In the genomic region with DNA sequence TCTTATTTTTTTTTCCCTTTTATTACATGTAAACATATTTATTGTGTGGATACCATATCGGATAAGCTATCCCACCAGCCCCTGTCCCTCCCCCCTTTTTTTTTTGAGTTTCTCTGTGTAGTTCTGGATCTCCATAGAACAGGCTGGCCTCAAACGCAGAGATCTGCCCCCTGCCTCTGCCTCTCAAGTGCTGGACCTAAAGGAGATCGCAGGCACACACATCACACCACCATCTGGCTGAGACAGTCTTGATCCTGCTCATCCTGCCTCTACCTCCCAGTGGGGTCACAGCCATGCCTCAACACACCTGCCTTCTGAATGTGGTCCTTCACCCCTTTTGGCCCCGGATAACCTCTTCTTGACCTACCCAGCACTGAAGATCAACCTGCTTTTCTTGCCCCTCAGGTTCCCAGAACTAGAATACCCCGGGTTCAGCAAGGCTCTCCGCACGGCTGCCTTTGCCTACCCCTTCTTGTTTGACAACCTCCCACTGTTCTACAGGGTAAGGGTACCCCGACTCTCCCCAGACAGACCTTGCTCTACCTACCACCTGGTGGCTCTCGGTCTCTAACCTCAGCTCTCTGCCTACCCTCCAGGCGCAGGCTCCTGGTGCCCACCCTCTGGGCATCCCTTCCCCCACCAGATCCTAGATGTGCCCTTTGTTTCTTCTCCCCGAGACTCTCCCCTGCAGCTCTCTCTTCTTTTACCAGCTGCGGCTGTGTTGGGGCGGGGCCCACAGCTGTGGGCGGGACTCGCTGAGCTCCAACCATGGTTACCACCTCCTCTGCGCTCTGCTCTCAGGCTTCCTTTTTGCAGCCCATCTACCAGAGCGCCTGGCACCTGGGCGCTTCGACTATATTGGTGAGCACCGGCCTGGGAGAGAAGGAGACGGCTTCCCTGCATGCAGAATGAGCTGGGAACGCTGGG, we compare ENCODE assay signal across 12 mouse cellular contexts. TPM values are rescaled to one million over a fixed set of nuclear protein-coding genes. Genes with fewer than 3 reads are reported as not detected.
DNase-seq lines count a peak whose midpoint lies in the region; ATAC-seq and TF ChIP-seq lines count a peak whose summit lies in the region.
"Not testable (repeated sequence)": the region's sequence is repeated elsewhere in the genome, so short reads cannot be mapped to it uniquely, and the experiment has no call there.
"Had no signal": no experiment of that assay in that cellular context is flagged by ENCODE, and none has a peak within 500 bp of the region (broad histone marks: within the 10 kb centered on the region; RNA-seq: fewer than 3 reads in every experiment).

No protein-coding gene starts in this region.

- ATAC-seq in common myeloid progenitor, adult 5-6 weeks (replicated peaks; ENCODE audit: low read depth, poor library complexity, severe bottlenecking) = peak; percentile 92
- peak; percentile 93 for ATAC-seq in forebrain, embryonic 14.5 days
- peak; percentile 88 for ATAC-seq in hindbrain, embryonic 13.5 days (ENCODE audit: low FRiP score)
- ATAC-seq in lung, embryonic 14.5 days (ENCODE audit: insufficient read depth) = peak; percentile 86
- ATAC-seq in monocyte, adult 5-6 weeks (replicated peaks; ENCODE audit: insufficient number of reproducible peaks, low FRiP score, low TSS enrichment, poor library complexity, severe bottlenecking) = peak; percentile 57; the same call in 1 of the 2 replicates
- ATAC-seq in stomach, embryonic 15.5 days (ENCODE audit: insufficient read depth, low FRiP score, low read depth) = peak; percentile 84

- WGBS in forebrain, embryonic 14.5 days = 6% methylated on average over 20 of the region's 22 CpGs
- 7% methylated on average over 20 of the region's 22 CpGs for WGBS in hindbrain, embryonic 13.5 days
- 9% methylated on average over 17 of the region's 22 CpGs for WGBS in lung, embryonic 14.5 days
- 7% methylated on average over 20 of the region's 22 CpGs for WGBS in stomach, embryonic 15.5 days

- 0 out of 2 replicates have a peak overlapping the region, but pooled peaks have one; percentile 29 for H3K9ac ChIP-seq in forebrain, embryonic 14.5 days (ENCODE audit: low read length)
- H3K9ac ChIP-seq in hindbrain, embryonic 13.5 days = peak overlapping the region; percentile 56; the same call in 1 of the 2 replicates
- not testable (repeated sequence) for H3K9ac ChIP-seq in lung, embryonic 14.5 days; stomach, embryonic 15.5 days

- not testable (repeated sequence) for H3K27me3 ChIP-seq in E14TG2a.4 (ENCODE audit: insufficient read depth, low read length); forebrain, embryonic 14.5 days (replicated peaks; ENCODE audit: control insufficient read depth, insufficient read depth, low read length); hindbrain, embryonic 13.5 days; lung, embryonic 14.5 days (ENCODE audit: insufficient read depth, low read length); stomach, embryonic 15.5 days (replicated peaks)

- peak overlapping the region; percentile 57; the same call in 1 of the 2 replicates for H3K4me3 ChIP-seq in E14TG2a.4 (replicated peaks; ENCODE audit: low read length)
- H3K4me3 ChIP-seq in forebrain, embryonic 14.5 days (ENCODE audit: low read depth, low read length); lung, embryonic 14.5 days (ENCODE audit: low read depth, low read length): not testable (repeated sequence)
- H3K4me3 ChIP-seq in hindbrain, embryonic 13.5 days = peak overlapping the region; percentile 29
- peak overlapping the region; percentile 19 for H3K4me3 ChIP-seq in stomach, embryonic 15.5 days (replicated peaks)

- H3K4me1 ChIP-seq in E14TG2a.4 (replicated peaks; ENCODE audit: low read depth, low read length); forebrain, embryonic 14.5 days (ENCODE audit: control insufficient read depth, insufficient read depth, low read length); hindbrain, embryonic 13.5 days (replicated peaks); lung, embryonic 14.5 days (ENCODE audit: insufficient read depth); stomach, embryonic 15.5 days: not testable (repeated sequence)

- peak overlapping the region; percentile 45 for H3K4me2 ChIP-seq in forebrain, embryonic 14.5 days (ENCODE audit: low read length)
- H3K4me2 ChIP-seq in hindbrain, embryonic 13.5 days = peak overlapping the region; percentile 47
- H3K4me2 ChIP-seq in lung, embryonic 14.5 days = peak overlapping the region; percentile 48
- peak overlapping the region; percentile 52 for H3K4me2 ChIP-seq in stomach, embryonic 15.5 days

- peak overlapping the region; percentile 66 for H3K27ac ChIP-seq in forebrain, embryonic 14.5 days (ENCODE audit: low read depth, low read length)
- peak overlapping the region; percentile 85 for H3K27ac ChIP-seq in hindbrain, embryonic 13.5 days
- not testable (repeated sequence) for H3K27ac ChIP-seq in lung, embryonic 14.5 days (ENCODE audit: low read depth)
- H3K27ac ChIP-seq in stomach, embryonic 15.5 days = peak overlapping the region; percentile 57; the same call in 1 of the 2 replicates

- H3K9me3 ChIP-seq in E14TG2a.4 (ENCODE audit: low read length); forebrain, embryonic 14.5 days (replicated peaks; ENCODE audit: control insufficient read depth, low read length); hindbrain, embryonic 13.5 days; lung, embryonic 14.5 days (ENCODE audit: low read depth, low read length); stomach, embryonic 15.5 days: not testable (repeated sequence)

- not testable (repeated sequence) for H3K36me3 ChIP-seq in E14TG2a.4 (ENCODE audit: insufficient read depth, low read length); forebrain, embryonic 14.5 days (ENCODE audit: control insufficient read depth, insufficient read depth, low read length); hindbrain, embryonic 13.5 days; lung, embryonic 14.5 days (ENCODE audit: insufficient read depth); stomach, embryonic 15.5 days

- DNase-seq in forebrain, embryonic 14.5 days (ENCODE audit: low spot score) = peak; percentile 80
- DNase-seq in kidney, postnatal 25 days = peak; percentile 37 to 57
- DNase-seq in lung, embryonic 14.5 days = peak; percentile 72

- TF ChIP-seq CTCF in E14TG2a.4 (conservative IDR thresholded peaks at IDR 0.05; ENCODE audit: low read length); lung, embryonic 14.5 days (IDR thresholded peaks at IDR 0.05; ENCODE audit: low read depth): not testable (repeated sequence)

RNA-seq across cellular contexts. Expression of a gene that starts 2.6 kb away (rescaled TPM):
- not detected in 2 replicates for total RNA-seq in common myeloid progenitor, adult 5-6 weeks (2017)
- polyA plus RNA-seq in forebrain, embryonic 14.5 days (2014; fragmentation: Nextera tagmentation; extraction: Ambion mirVana) = not detected in 2 replicates
- not detected in 2 replicates for polyA plus RNA-seq in hindbrain, embryonic 13.5 days (2015; fragmentation: Nextera tagmentation; extraction: Ambion mirVana)
- polyA plus RNA-seq in lung, embryonic 14.5 days (2014; fragmentation: Nextera tagmentation; extraction: Ambion mirVana) = not detected in 2 replicates
- total RNA-seq in monocyte, adult 5-6 weeks (2017) = not detected in 3 replicates
- polyA plus RNA-seq in stomach, embryonic 15.5 days (2015; fragmentation: Nextera tagmentation; extraction: Ambion mirVana) = 0.58 TPM in 1 of 2 replicates, not detected in the other
- total RNA-seq: G1E; left cerebral cortex, postnatal 4 days had no signal
- polyA plus RNA-seq: G1E; testis, adult 2 months had no signal

RNA-seq across cellular contexts. Expression of a gene that starts 3.2 kb away (rescaled TPM):
- total RNA-seq in common myeloid progenitor, adult 5-6 weeks (2017) = not detected in 2 replicates
- not detected in 2 replicates for polyA plus RNA-seq in forebrain, embryonic 14.5 days (2014; fragmentation: Nextera tagmentation; extraction: Ambion mirVana)
- not detected in 2 replicates for polyA plus RNA-seq in hindbrain, embryonic 13.5 days (2015; fragmentation: Nextera tagmentation; extraction: Ambion mirVana)
- polyA plus RNA-seq in lung, embryonic 14.5 days (2014; fragmentation: Nextera tagmentation; extraction: Ambion mirVana) = not detected in 2 replicates
- not detected in 3 replicates for total RNA-seq in monocyte, adult 5-6 weeks (2017)
- polyA plus RNA-seq in stomach, embryonic 15.5 days (2015; fragmentation: Nextera tagmentation; extraction: Ambion mirVana) = 0.35 and 1.6 TPM in 2 replicates
- total RNA-seq: G1E; gastrocnemius, postnatal 4 days; left cerebral cortex, postnatal 4 days had no signal
- polyA plus RNA-seq: G1E had no signal

RNA-seq across cellular contexts. Expression of a gene that starts 9.1 kb away (rescaled TPM):
- not detected in 2 replicates for total RNA-seq in common myeloid progenitor, adult 5-6 weeks (2017)
- not detected in 2 replicates for polyA plus RNA-seq in forebrain, embryonic 14.5 days (2014; fragmentation: Nextera tagmentation; extraction: Ambion mirVana)
- polyA plus RNA-seq in hindbrain, embryonic 13.5 days (2015; fragmentation: Nextera tagmentation; extraction: Ambion mirVana) = 0.19 TPM in 1 of 2 replicates, not detected in the other
- polyA plus RNA-seq in lung, embryonic 14.5 days (2014; fragmentation: Nextera tagmentation; extraction: Ambion mirVana) = 0.19 and 0.24 TPM in 2 replicates
- not detected in 3 replicates for total RNA-seq in monocyte, adult 5-6 weeks (2017)
- 1.8 and 4.1 TPM in 2 replicates for polyA plus RNA-seq in stomach, embryonic 15.5 days (2015; fragmentation: Nextera tagmentation; extraction: Ambion mirVana)
- polyA plus RNA-seq: G1E; testis, adult 2 months had no signal

RNA-seq across cellular contexts. Expression of a gene that starts 17.3 kb away (rescaled TPM):
- not detected in 2 replicates for total RNA-seq in common myeloid progenitor, adult 5-6 weeks (2017)
- 0.22 and 0.30 TPM in 2 replicates for polyA plus RNA-seq in forebrain, embryonic 14.5 days (2014; fragmentation: Nextera tagmentation; extraction: Ambion mirVana)
- 2.6 and 2.9 TPM in 2 replicates for polyA plus RNA-seq in hindbrain, embryonic 13.5 days (2015; fragmentation: Nextera tagmentation; extraction: Ambion mirVana)
- 4.5 and 4.9 TPM in 2 replicates for polyA plus RNA-seq in lung, embryonic 14.5 days (2014; fragmentation: Nextera tagmentation; extraction: Ambion mirVana)
- 1.6 TPM in 1 of 3 replicates, not detected in the others for total RNA-seq in monocyte, adult 5-6 weeks (2017)
- polyA plus RNA-seq in stomach, embryonic 15.5 days (2015; fragmentation: Nextera tagmentation; extraction: Ambion mirVana) = 9.9 and 13.3 TPM in 2 replicates
- polyA plus RNA-seq: G1E had no signal

RNA-seq across cellular contexts. Expression of a gene that starts 28.5 kb away (rescaled TPM):
- 88.3 and 107 TPM in 2 replicates for total RNA-seq in common myeloid progenitor, adult 5-6 weeks (2017)
- polyA plus RNA-seq in forebrain, embryonic 14.5 days (2014; fragmentation: Nextera tagmentation; extraction: Ambion mirVana) = 63.2 and 70.6 TPM in 2 replicates
- polyA plus RNA-seq in hindbrain, embryonic 13.5 days (2015; fragmentation: Nextera tagmentation; extraction: Ambion mirVana) = 36.9 and 37.8 TPM in 2 replicates
- 162 and 173 TPM in 2 replicates for polyA plus RNA-seq in lung, embryonic 14.5 days (2014; fragmentation: Nextera tagmentation; extraction: Ambion mirVana)
- total RNA-seq in monocyte, adult 5-6 weeks (2017) = 14.2 to 29.8 TPM (median 14.4 TPM) in 3 replicates
- 115 and 118 TPM in 2 replicates for polyA plus RNA-seq in stomach, embryonic 15.5 days (2015; fragmentation: Nextera tagmentation; extraction: Ambion mirVana)
